Mouse (Mus musculus): ENCODE data around the gene Fubp1. TPM values are rescaled to one million over a fixed set of nuclear protein-coding genes. Genes with fewer than 3 reads are reported as not detected.

The Fubp1 gene
- 259 TPM for polyA plus RNA-seq (2017; shearing (Covaris generic))

GRCm38 (mm10) chr3:152209967-152210634 lies at the start of gene Fubp1, which contains the start of gene Dnajb4:
Gene Fubp1 (plus strand): TSS chr3:152210422.
Gene Dnajb4 (minus strand): TSS chr3:152210302.

DNA sequence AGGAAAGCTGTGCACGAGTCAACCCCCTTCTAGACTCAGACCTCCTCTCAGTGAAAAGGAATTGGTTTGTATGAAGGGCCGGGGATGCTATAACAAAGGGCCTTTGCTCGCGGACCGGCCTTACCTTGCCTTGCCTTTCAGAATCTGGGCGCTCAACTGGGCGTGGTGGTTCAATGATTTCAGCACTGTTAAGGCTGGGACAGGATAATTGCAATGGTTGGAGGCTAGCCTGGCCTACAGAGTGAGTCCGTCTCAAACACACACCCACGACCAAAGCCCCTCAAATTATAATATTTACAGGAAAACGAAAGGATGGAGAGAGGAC lies 44.2 kb upstream of the Fubp1 start, which contains the start of gene Gipc2:
TSS of gene Gipc2 (minus strand) at position 132 of the 325 bp plus-strand sequence.

DNA sequence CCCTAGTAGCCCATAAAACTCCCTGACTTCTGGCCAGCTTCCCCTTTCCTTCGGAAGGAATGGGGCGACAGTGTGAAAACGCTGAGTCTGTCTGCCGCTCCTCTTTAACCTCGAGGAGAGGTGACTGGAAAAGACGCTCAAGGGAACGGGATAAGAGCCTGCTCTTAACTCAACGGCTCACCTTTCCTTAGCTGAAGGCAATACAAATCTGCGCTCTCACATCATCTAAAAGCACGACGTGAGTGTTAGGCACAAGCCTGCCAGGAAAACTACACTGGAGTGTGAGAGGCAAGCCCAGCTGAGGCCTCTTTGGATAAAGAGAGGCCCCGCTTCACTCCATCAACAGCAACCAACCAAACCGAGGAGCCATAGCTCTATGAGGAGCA lies 55.8 kb downstream of the Fubp1 start, which contains the start of gene Nexn:
TSS of gene Nexn (minus strand) at position 315 of the 386 bp plus-strand sequence.

Other genes starting within 250 kb of the Fubp1 start
- not detected for gene Gipc2, start 44.2 kb upstream of the Fubp1 start, polyA plus RNA-seq (2017; shearing (Covaris generic))
- gene Dnajb4, start 120 bp upstream of the Fubp1 start, polyA plus RNA-seq (2017; shearing (Covaris generic)) = 13.3 TPM
- 0.56 TPM for gene Nexn, start 55.9 kb downstream of the Fubp1 start, polyA plus RNA-seq (2017; shearing (Covaris generic))
- gene Miga1, start 130.0 kb downstream of the Fubp1 start, polyA plus RNA-seq (2017; shearing (Covaris generic)) = 11.6 TPM
- gene Usp33, start 136.1 kb downstream of the Fubp1 start, polyA plus RNA-seq (2017; shearing (Covaris generic)) = 44.5 TPM
- 34.2 TPM for gene Zzz3, start 185.1 kb downstream of the Fubp1 start, polyA plus RNA-seq (2017; shearing (Covaris generic))

Measured in CD4-positive, CD25-positive, alpha-beta regulatory T cell, adult 9 weeks (primary cell).